Mouse (Mus musculus): ENCODE measurements around the gene Card10.

Card10 gene

DNA sequence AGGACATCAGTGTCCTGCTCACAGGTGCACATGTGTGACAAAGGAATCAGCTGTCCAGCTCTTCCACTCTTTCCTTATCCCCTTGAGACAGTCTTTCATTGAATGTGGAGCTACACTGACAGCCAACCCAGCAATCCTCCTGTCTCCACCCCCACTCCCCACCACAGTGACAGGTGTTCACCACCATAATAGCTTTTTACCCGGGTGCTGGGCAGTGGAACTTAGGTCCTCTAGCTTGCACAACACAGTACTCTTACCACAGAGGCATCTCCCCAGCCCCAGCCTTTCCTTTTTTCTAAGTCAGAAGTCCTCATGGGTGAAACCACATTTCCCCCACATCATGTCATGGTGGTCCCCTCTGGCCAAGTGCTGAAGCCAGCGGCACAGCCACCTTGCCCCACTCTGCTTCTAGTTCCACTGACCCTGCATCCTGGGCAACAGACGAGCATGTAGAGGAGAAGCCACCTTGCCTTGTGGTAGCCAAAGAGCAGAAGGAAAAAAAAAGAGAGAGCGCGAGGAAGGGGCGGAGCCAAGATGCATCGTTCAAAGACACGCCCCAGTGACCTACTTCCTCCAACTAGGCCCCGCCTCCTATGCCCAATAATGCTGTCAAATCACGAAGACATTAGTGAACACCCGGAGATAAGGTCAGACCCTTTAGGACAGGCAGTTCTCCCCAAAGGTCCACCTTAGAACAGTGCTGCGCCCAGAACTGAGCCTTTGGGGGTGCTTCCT is 72.4 kb downstream of the Card10 start:
- no peak for DNase-seq

DNA sequence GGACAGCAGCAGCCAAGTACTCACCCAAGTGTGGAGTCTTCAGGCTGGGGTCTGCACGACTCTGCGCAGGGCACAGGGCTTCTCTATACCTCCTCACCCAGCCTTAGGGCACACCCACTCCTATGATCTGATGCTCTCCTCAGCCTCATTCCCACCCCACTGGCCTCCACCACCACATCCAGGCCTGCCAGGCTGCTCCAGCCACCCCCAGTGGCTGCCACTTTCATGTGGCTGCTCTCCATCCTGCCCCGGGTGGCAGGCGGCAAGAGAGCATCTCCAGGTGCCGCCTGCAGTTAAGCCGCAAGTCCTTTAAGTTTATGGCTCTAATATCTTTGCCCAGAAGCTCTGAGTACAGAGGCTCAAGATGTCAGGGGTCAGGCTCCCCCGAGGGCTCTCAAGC is 76.1 kb downstream of the Card10 start:
- DNase-seq: no peak

All from kidney, postnatal 14 days (tissue).